Comparison of ENCODE assay signal across 21 mouse cellular contexts in the genomic region with DNA sequence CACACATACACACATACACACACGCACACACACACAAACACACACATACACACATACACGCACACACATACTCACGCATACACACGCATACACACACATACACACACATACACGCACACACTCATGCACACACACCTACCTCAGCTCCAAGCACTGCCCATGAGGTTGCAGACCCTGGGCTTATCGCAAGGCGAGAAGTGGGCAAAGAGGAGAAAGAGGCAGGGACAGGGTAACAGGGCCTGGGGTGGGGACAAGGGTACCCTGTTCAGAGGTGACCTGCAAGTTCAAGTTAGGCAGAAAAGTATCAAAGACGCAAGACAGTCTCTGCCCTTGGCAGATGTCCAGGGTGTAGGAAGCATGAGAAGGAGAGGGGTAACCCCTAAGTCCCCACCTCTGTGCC. TPM values are rescaled to one million over a fixed set of nuclear protein-coding genes. Genes with fewer than 3 reads are reported as not detected.
A peak's percentile ranks its signal among the peaks of the same experiment; 100 is the strongest.
DNase-seq lines count a peak whose midpoint lies in the region; ATAC-seq lines count a peak whose summit lies in the region.
"Had no signal": no experiment of that assay in that cellular context is flagged by ENCODE, and none has a peak within 500 bp of the region (broad histone marks: within the 10 kb centered on the region; RNA-seq: fewer than 3 reads in every experiment).

No protein-coding gene starts in this region.

- ATAC-seq in midbrain, embryonic 11.5 days (ENCODE audit: low FRiP score) = no peak
- no peak for ATAC-seq in midbrain, embryonic 14.5 days (ENCODE audit: low FRiP score, low TSS enrichment)
- ATAC-seq in cerebellum, adult (ENCODE audit: insufficient number of reproducible peaks, low FRiP score, low TSS enrichment) = no peak
- ATAC-seq: activated CD4-positive, CD25-positive, alpha-beta regulatory T cell, adult 4 months; forebrain, embryonic 13.5 days; forebrain, embryonic 15.5 days; forebrain, postnatal 0 days; Patski had no signal

- no peak for DNase-seq in heart, embryonic 10.5 days (ENCODE audit: low spot score)
- no peak for DNase-seq in heart, adult 9 months (ENCODE audit: low spot score in 2 of 2)
- DNase-seq in midbrain, embryonic 11.5 days (ENCODE audit: low spot score, missing footprints) = peak; percentile 45
- DNase-seq in midbrain, embryonic 14.5 days = no peak
- peak; percentile 31 for DNase-seq in adipocyte (ENCODE audit: low spot score)
- DNase-seq: adrenal gland, adult 2 months; adrenal gland, postnatal 10 days; adrenal gland, postnatal 25 days; cerebellum, adult 11-12 months; cerebellum, adult 2 months; cerebellum, adult 9-10 months; cerebellum, postnatal 10 days; cerebellum, postnatal 25 days; forebrain, postnatal 0 days had no signal

- WGBS in heart, embryonic 10.5 days = 84% methylated on average over 8 of the region's 8 CpGs
- WGBS in midbrain, embryonic 11.5 days = 94% methylated on average over 8 of the region's 8 CpGs
- WGBS in midbrain, embryonic 14.5 days = 93% methylated on average over 8 of the region's 8 CpGs

- H3K9me3 ChIP-seq in heart, embryonic 10.5 days = no peaks in the 10 kb centered on the region
- no peaks in the 10 kb centered on the region for H3K9me3 ChIP-seq in midbrain, embryonic 11.5 days (ENCODE audit: control insufficient read depth, low read length)
- H3K9me3 ChIP-seq in midbrain, embryonic 14.5 days (ENCODE audit: control insufficient read depth, low read length) = no peaks in the 10 kb centered on the region
- H3K9me3 ChIP-seq: embryonic facial prominence, embryonic 10.5 days; embryonic facial prominence, embryonic 12.5 days; forebrain, embryonic 13.5 days; forebrain, embryonic 15.5 days had no signal

- no peaks in the 10 kb centered on the region for H3K36me3 ChIP-seq in heart, embryonic 10.5 days
- no peaks in the 10 kb centered on the region for H3K36me3 ChIP-seq in midbrain, embryonic 11.5 days (ENCODE audit: control insufficient read depth, insufficient read depth, low read length)
- H3K36me3 ChIP-seq in midbrain, embryonic 14.5 days (ENCODE audit: control insufficient read depth, insufficient read depth, low read length) = peaks cover 41% of the 10 kb centered on the region
- H3K36me3 ChIP-seq: embryonic facial prominence, embryonic 10.5 days; embryonic facial prominence, embryonic 12.5 days had no signal

- no peaks in the 10 kb centered on the region for H3K27me3 ChIP-seq in heart, embryonic 10.5 days (ENCODE audit: insufficient read depth, poor library complexity, severe bottlenecking)
- H3K27me3 ChIP-seq in midbrain, embryonic 11.5 days (ENCODE audit: control insufficient read depth, insufficient read depth, low read length) = no peaks in the 10 kb centered on the region
- H3K27me3 ChIP-seq in midbrain, embryonic 14.5 days (ENCODE audit: control insufficient read depth, insufficient read depth, low read length) = no peaks in the 10 kb centered on the region
- H3K27me3 ChIP-seq: embryonic facial prominence, embryonic 12.5 days; forebrain, embryonic 13.5 days; forebrain, embryonic 15.5 days; Patski had no signal

- 0 out of 2 replicates have a peak overlapping the region, but pooled peaks have one; percentile 32 for H3K27ac ChIP-seq in heart, embryonic 10.5 days
- no peak overlapping the region for H3K27ac ChIP-seq in midbrain, embryonic 11.5 days (ENCODE audit: low read depth, low read length)
- no peak overlapping the region for H3K27ac ChIP-seq in midbrain, embryonic 14.5 days (replicated peaks; ENCODE audit: low read depth, low read length)
- H3K27ac ChIP-seq: embryonic facial prominence, embryonic 10.5 days; embryonic facial prominence, embryonic 12.5 days; forebrain, embryonic 13.5 days; forebrain, embryonic 15.5 days had no signal

- no peak overlapping the region for H3K4me2 ChIP-seq in midbrain, embryonic 11.5 days
- H3K4me2 ChIP-seq in midbrain, embryonic 14.5 days (ENCODE audit: low read length) = no peak overlapping the region
- H3K4me2 ChIP-seq: embryonic facial prominence, embryonic 12.5 days; forebrain, embryonic 13.5 days; forebrain, embryonic 15.5 days had no signal

- no peak overlapping the region for H3K9ac ChIP-seq in midbrain, embryonic 11.5 days (ENCODE audit: low read length)
- no peak overlapping the region for H3K9ac ChIP-seq in midbrain, embryonic 14.5 days (replicated peaks; ENCODE audit: low read length)
- H3K9ac ChIP-seq: embryonic facial prominence, embryonic 12.5 days; forebrain, embryonic 13.5 days; forebrain, embryonic 15.5 days; forebrain, postnatal 0 days had no signal

- no peak overlapping the region for H3K4me3 ChIP-seq in heart, embryonic 10.5 days
- H3K4me3 ChIP-seq in midbrain, embryonic 11.5 days (ENCODE audit: low read depth, low read length) = no peak overlapping the region
- H3K4me3 ChIP-seq in midbrain, embryonic 14.5 days (replicated peaks; ENCODE audit: low read depth, low read length) = no peak overlapping the region
- H3K4me3 ChIP-seq: embryonic facial prominence, embryonic 10.5 days; embryonic facial prominence, embryonic 12.5 days; forebrain, embryonic 13.5 days; forebrain, embryonic 15.5 days had no signal

- H3K4me1 ChIP-seq in heart, embryonic 10.5 days = peaks cover 18% of the 10 kb centered on the region
- H3K4me1 ChIP-seq in midbrain, embryonic 11.5 days (ENCODE audit: control insufficient read depth, insufficient read depth, low read length) = no peaks in the 10 kb centered on the region
- H3K4me1 ChIP-seq in midbrain, embryonic 14.5 days (ENCODE audit: control insufficient read depth, insufficient read depth, low read length) = no peaks in the 10 kb centered on the region
- H3K4me1 ChIP-seq: embryonic facial prominence, embryonic 10.5 days had no signal

RNA-seq across cellular contexts. Expression of gene Lhfpl4, which starts 24.5 kb away (rescaled TPM):
- 0.49 and 1.0 TPM in 2 replicates for polyA plus RNA-seq in heart, embryonic 10.5 days (2016; fragmentation: Nextera tagmentation; extraction: Ambion mirVana)
- polyA plus RNA-seq in midbrain, embryonic 11.5 days (2014; fragmentation: Nextera tagmentation; extraction: Ambion mirVana) = 7.6 TPM in 2 replicates
- polyA plus RNA-seq in midbrain, embryonic 14.5 days (2014; fragmentation: Nextera tagmentation; extraction: Ambion mirVana) = 21.7 and 31.3 TPM in 2 replicates

Comparison
In these comparisons a context has a peak if more than half of its experiments do, and no peak if none do; other contexts are left out.
1. DNase-seq: peak in midbrain, embryonic 11.5 days (single experiment) and adipocyte (single experiment); none in heart, embryonic 10.5 days (single experiment), heart, adult 9 months (0 of 2) and midbrain, embryonic 14.5 days (single experiment).